Mouse (Mus musculus): Measurements from ENCODE around the gene Gpr152. TPM values are rescaled to one million over a fixed set of nuclear protein-coding genes. Genes with fewer than 3 reads are reported as not detected.

Gpr152 gene
- polyA plus RNA-seq, 1 experiment from 2014 or later = not detected

GRCm38 (mm10) chr19:4098426-4098825, 41.2 kb upstream of the Gpr152 start:
- DNase-seq (ENCODE audit: low read depth, low spot score) (no peak), ATAC-seq (no peak)
- POLR2A ChIA-PET = interaction anchor here (0.7 to 1.5 kb wide), 6 partner anchors 15 to 130 kb away, joined by 3 to 5 read pairs (median 4); no protein-coding TSS in a partner anchor

GRCm38 (mm10) chr19:4099056-4099455, 40.5 kb upstream of the Gpr152 start:
- no peaks in the 10 kb centered on the region for H3K27me3 ChIP-seq
- ATAC-seq = no peak
- TF ChIP-seq CTCF (IDR thresholded peaks at IDR 0.05) = no peak
- DNase-seq (ENCODE audit: low read depth, low spot score) = no peak
- CTCF ChIA-PET = interaction anchor here (0.6 to 2.1 kb wide), 10 partner anchors 16 to 108 kb away, joined by 3 to 11 read pairs (median 4); partner anchors contain the start of gene Rad9a
- POLR2A ChIA-PET = interaction anchor here (0.6 to 1.5 kb wide), 6 partner anchors 14 to 211 kb away, joined by 3 to 5 read pairs (median 4); partner anchors contain the start of gene Rad9a
- in situ Hi-C loops (cut with MboI; ENCODE audit: low pct_unique_long_range_greater_than_20kb) = no loop called here

More at GRCm38 (mm10) chr19:4098426-4098825, 41.2 kb upstream of the Gpr152 start:
- in situ Hi-C loops (cut with MboI; ENCODE audit: low pct_unique_long_range_greater_than_20kb) = no loop called here
- no peaks in the 10 kb centered on the region for H3K27me3 ChIP-seq
- CTCF ChIA-PET = interaction anchor here (0.6 to 2.1 kb wide), 10 partner anchors 16 to 109 kb away, joined by 3 to 11 read pairs (median 4); partner anchors contain the start of gene Rad9a
- no peak for TF ChIP-seq CTCF (IDR thresholded peaks at IDR 0.05)

GRCm38 (mm10) chr19:4099837-4100717, 39.5 kb upstream of the Gpr152 start, which contains the start of gene Pitpnm1:
Gene Pitpnm1, plus strand, starts transcription at chr19:4099998.
- no peak for TF ChIP-seq CTCF (IDR thresholded peaks at IDR 0.05)

GRCm38 (mm10) chr19:4100718-4101261, 38.8 kb upstream of the Gpr152 start:
- ATAC-seq (no peak), DNase-seq (ENCODE audit: low read depth, low spot score) (no peak)
- TF ChIP-seq CTCF (IDR thresholded peaks at IDR 0.05) = no peak
- ChIA-PET CTCF (no interaction called here), POLR2A (no interaction called here)
- in situ Hi-C loops (cut with MboI; ENCODE audit: low pct_unique_long_range_greater_than_20kb) = no loop called here
- H3K27me3 ChIP-seq = no peaks in the 10 kb centered on the region

More at GRCm38 (mm10) chr19:4099837-4100717, 39.5 kb upstream of the Gpr152 start, which contains the start of gene Pitpnm1:
- ChIA-PET POLR2A (interaction anchor here (1.0 to 1.5 kb wide), 3 partner anchors 21 to 101 kb away, joined by 4 to 5 read pairs (median 5); partner anchors contain the start of gene Rad9a), CTCF (interaction anchor here (1.2 to 2.1 kb wide), 5 partner anchors 17 to 99 kb away, joined by 3 to 11 read pairs (median 4); no protein-coding TSS in a partner anchor)
- ATAC-seq = peak; percentile 24
- in situ Hi-C loops (cut with MboI; ENCODE audit: low pct_unique_long_range_greater_than_20kb) = no loop called here
- no peaks in the 10 kb centered on the region for H3K27me3 ChIP-seq
- DNase-seq (ENCODE audit: low read depth, low spot score) = no peak

GRCm38 (mm10) chr19:4101466-4101865, 38.1 kb upstream of the Gpr152 start:
- CTCF ChIA-PET = interaction anchor here (1.3 kb wide), 1 partner anchor 53 kb away, joined by 3 read pairs; no protein-coding TSS in a partner anchor
- POLR2A ChIA-PET = no interaction called here
- TF ChIP-seq CTCF (IDR thresholded peaks at IDR 0.05) = no peak

GRCm38 (mm10) chr19:4102049-4102448, 37.5 kb upstream of the Gpr152 start:
- no peak for TF ChIP-seq CTCF (IDR thresholded peaks at IDR 0.05)
- CTCF ChIA-PET = interaction anchor here (1.3 kb wide), 1 partner anchor 54 kb away, joined by 3 read pairs; no protein-coding TSS in a partner anchor
- ATAC-seq (no peak), DNase-seq (ENCODE audit: low read depth, low spot score) (no peak)
- POLR2A ChIA-PET = no interaction called here
- no peaks in the 10 kb centered on the region for H3K27me3 ChIP-seq
- in situ Hi-C loops (cut with MboI; ENCODE audit: low pct_unique_long_range_greater_than_20kb) = no loop called here

More at GRCm38 (mm10) chr19:4101466-4101865, 38.1 kb upstream of the Gpr152 start:
- DNase-seq (ENCODE audit: low read depth, low spot score) = no peak
- in situ Hi-C loops (cut with MboI; ENCODE audit: low pct_unique_long_range_greater_than_20kb) = no loop called here
- H3K27me3 ChIP-seq = no peaks in the 10 kb centered on the region
- ATAC-seq = no peak

- TF ChIP-seq CTCF (IDR thresholded peaks at IDR 0.05) = no peak
- ChIA-PET CTCF (interaction anchor here (1.3 kb wide), 1 partner anchor 55 kb away, joined by 3 read pairs; no protein-coding TSS in a partner anchor), POLR2A (no interaction called here)
- ATAC-seq (no peak), DNase-seq (ENCODE audit: low read depth, low spot score) (no peak)
- H3K27me3 ChIP-seq = no peaks in the 10 kb centered on the region
- in situ Hi-C loops (cut with MboI; ENCODE audit: low pct_unique_long_range_greater_than_20kb) = no loop called here
These were observed 37.0 kb upstream of the Gpr152 start for GRCm38 (mm10) chr19:4102626-4103025.

GRCm38 (mm10) chr19:4103294-4103693, 36.3 kb upstream of the Gpr152 start:
- in situ Hi-C loops (cut with MboI; ENCODE audit: low pct_unique_long_range_greater_than_20kb) = no loop called here
- no peak for TF ChIP-seq CTCF (IDR thresholded peaks at IDR 0.05)
- CTCF ChIA-PET = interaction anchor here (1.3 kb wide), 1 partner anchor 22 kb away, joined by 4 read pairs; no protein-coding TSS in a partner anchor
- POLR2A ChIA-PET = no interaction called here
- ATAC-seq (no peak), DNase-seq (ENCODE audit: low read depth, low spot score) (no peak)
- H3K27me3 ChIP-seq = no peaks in the 10 kb centered on the region

- DNase-seq (ENCODE audit: low read depth, low spot score) (no peak), ATAC-seq (no peak)
- POLR2A ChIA-PET = no interaction called here
- H3K27me3 ChIP-seq = no peaks in the 10 kb centered on the region
- in situ Hi-C loops (cut with MboI; ENCODE audit: low pct_unique_long_range_greater_than_20kb) = no loop called here
- CTCF ChIA-PET = interaction anchor here (1.3 kb wide), 1 partner anchor 21 kb away, joined by 4 read pairs; no protein-coding TSS in a partner anchor
- TF ChIP-seq CTCF (IDR thresholded peaks at IDR 0.05) = no peak
These were observed 35.8 kb upstream of the Gpr152 start for GRCm38 (mm10) chr19:4103792-4104191.

- ChIA-PET CTCF (interaction anchor here (1.3 kb wide), 1 partner anchor 20 kb away, joined by 4 read pairs; no protein-coding TSS in a partner anchor), POLR2A (no interaction called here)
- DNase-seq (ENCODE audit: low read depth, low spot score) (no peak), ATAC-seq (no peak)
- TF ChIP-seq CTCF (IDR thresholded peaks at IDR 0.05) = no peak
- in situ Hi-C loops (cut with MboI; ENCODE audit: low pct_unique_long_range_greater_than_20kb) = no loop called here
- no peaks in the 10 kb centered on the region for H3K27me3 ChIP-seq
These were observed 34.9 kb upstream of the Gpr152 start for GRCm38 (mm10) chr19:4104675-4105194.

Measured in Patski (cell line).